Mouse (Mus musculus) lung, postnatal 14 days (tissue): ENCODE measurements around the gene Rnf145.
A peak's percentile ranks its signal among the peaks of the same experiment; 100 is the strongest.
"Not testable (repeated sequence)": the region's sequence is repeated elsewhere in the genome, so short reads cannot be mapped to it uniquely, and the experiment has no call there.

ENCODE experiments used
- DNase-seq: peaks from one replicate; pipeline ENCODE4 v3.0.0; 2021

The Rnf145 gene

DNA sequence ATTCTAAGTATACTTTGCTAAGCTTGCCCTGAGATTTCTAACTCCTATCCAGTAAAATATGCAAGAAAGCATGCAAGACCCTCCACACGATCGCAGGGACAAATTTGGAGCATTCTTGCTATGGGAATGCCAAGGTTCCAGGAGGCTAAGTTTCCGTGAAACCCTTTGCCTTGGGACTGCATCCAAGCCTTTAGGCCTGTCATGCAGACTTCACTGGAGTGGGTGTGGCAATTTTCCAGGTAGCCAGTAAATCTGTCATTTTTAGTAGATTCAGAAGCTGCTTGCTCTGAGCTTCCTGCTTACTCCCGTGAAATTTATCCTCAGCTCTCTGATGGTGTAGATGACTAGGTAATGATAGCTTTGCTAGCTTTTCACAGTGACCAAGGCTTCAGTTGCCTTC lies 51.6 kb downstream of the Rnf145 start:
- not testable (repeated sequence) for DNase-seq

DNA sequence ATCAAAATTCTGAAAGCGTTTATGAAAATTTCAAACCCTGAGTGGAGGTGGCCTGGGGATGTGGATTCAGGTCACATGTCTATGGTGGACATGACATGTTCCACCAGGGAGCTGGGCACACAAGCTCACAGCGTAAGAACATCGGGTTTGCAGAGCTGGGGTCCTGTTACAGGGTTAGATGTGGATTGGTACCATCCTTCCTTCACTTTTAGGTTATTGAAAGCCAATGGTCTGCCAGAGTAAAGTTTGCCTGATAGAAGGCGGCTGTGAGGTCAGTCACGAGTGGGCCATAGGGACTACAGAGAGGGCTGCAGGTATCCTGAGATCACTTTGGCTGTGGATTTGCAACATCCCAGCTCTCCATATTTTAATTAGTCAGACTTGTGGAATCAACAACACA lies 54.0 kb downstream of the Rnf145 start:
- no peak for DNase-seq

DNA sequence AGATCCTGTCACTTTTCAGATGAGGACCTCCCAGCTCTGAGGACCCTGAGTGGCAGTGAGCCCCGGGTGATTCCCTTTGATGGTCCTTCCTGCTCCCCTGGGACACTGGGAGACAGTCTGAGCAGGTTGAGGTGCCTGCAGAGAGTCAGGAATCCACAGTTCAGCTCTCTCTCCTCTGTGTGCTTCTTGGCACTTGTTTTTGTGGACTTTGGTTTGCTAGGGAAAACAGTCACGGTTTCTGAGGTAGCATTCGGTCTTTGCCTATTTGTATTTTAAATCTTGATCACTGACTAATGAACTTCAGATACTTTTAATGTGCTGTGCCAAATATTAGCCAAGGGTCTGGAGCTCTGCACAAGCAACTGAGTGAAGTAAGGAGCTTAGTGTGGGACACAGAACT lies 54.6 kb downstream of the Rnf145 start:
- no peak for DNase-seq

DNA sequence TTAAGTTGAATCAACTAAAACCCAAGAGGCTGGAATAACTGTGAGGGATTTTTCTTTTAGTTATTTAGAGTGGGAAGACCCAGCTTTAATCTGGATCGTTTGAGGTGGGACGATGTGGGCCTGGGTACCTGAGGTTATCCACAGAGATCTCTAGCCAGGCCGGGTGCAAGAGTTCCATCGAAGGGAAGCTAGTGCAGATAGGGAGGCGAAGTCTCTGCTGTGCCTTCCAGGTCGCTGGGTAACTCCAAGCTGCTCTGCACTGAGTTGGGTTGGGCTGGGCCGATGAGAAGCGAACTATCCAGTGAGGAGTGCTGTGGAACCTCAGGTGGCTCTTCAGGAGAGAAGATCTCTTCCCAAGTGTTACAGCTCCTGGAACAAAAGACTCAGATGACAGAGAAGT lies 55.6 kb downstream of the Rnf145 start:
- no peak for DNase-seq

DNA sequence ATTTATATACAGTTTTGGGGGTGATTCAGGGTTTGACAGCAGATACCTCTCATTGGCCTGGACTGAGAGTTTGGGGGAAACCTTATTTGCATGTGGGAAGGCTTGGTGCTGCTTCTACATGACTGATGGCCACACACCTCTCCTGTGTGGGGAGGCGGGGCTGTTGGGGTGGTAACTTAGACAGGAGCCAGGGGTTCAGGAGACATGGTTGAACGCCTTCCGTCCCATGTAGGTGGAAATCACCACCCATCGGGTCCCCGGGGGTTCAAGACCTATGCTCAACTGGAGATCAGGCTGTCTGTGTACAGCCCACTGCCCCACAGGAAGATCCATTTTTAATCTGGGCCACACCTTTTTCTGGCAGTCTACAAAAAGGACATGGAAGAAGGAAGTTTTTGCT lies 56.1 kb downstream of the Rnf145 start:
- DNase-seq: no peak

DNA sequence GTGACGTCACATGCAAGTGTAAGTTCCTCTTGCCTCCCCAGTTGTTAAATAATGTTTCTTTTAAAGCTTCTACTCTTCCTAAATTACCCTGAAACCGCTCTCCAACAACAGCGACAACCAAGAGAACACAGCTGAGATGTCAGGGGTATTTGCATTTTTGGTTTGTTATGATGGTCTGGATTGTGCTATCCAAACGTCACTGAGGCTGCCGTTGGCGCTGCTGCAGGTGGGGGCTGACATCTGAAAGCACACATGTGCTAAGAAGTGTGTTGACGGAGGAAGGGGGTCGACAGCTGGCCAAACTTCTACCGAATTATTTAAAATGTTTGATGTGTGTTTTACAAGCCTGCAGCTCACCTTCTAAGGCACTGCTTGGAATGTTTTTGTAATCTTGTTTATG lies 59.1 kb downstream of the Rnf145 start:
- no peak for DNase-seq

DNA sequence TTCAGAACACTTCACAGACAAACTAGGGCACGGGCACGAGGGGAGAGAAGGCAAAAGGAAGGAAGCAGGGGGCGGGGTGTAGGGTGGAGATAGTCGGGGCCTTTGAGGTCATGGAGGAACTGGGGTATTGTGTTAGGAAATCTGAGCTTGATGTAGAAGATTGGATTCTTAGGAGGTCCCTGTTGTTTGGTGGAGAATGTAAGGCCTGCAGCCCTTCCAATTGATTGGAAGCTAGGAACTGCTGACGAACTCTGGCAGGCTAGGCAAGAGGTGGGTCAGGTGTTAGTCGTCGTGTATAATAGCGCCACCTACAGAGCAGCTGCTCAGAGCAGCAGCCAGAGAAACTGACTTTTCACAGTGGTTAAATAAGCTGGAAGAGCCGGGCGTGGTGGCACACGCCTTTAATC lies 62.5 kb downstream of the Rnf145 start:
- peak; percentile 68 for DNase-seq

DNA sequence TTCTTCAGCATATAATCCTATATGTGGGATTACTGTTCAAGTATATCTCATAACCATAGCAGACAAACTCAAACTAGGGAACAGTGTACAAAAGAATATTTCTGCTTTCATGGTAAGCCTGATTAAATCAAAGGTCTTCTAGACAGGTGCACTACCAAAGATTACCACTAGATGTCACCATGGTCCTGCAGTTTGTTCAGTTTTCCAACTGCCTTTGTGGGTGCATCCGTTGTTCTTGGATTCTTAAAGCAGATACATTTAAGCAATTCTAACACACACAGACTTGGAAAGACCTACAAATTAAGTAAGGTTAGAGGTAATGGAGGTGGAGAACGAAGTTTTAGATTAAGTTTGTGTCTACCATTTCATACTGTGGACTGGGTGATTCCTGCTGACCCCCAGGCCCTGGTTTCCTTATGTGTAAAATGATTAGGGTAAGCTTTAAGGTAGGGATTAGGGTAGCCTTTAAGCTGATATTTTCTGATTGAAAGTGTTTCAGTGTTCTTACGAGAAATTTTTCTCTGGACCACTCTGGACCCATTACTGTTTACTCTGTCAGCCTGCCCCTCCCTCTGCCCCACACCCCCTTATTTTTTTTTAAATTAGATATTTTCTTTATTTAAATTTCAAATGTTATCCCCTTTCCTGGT lies 67.4 kb downstream of the Rnf145 start:
- peak; percentile 81 for DNase-seq

DNA sequence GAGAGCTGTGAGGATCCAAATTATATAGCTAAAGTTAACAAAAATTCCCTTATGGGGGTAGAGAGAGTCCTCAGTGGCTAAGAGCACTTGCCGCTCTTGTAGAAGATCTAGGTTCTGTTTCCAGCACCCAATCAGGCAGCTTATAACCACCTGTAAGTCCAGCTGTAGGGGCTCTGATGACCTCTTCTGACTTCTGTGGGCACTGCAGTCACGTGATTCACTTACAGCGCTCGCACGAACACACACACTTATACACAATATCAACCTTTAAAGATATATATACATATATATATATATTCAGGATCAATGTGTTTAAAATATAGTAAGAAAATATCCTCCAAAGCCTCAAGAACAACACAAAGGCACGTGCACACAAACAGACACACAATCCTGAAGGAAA lies 74.3 kb downstream of the Rnf145 start:
- no peak for DNase-seq

DNA sequence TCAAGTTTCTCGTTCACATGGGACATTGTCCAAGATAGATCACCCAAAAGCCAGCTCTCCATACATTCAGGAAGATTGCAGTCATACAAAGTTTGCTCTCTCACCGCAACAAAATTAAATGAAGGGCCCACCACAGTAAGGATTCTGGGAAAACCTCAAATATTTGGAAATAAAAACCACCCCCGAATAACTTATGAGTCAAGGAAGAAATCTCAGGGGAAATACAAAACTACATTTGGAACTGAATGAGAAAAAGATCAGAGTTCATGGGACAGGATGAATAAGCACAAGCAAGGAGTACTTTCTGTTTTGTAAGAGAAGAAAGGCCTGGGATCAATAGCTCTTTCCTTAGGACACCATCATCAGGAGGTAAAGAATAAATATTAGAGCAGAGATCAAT lies 76.0 kb downstream of the Rnf145 start:
- no peak for DNase-seq

DNA sequence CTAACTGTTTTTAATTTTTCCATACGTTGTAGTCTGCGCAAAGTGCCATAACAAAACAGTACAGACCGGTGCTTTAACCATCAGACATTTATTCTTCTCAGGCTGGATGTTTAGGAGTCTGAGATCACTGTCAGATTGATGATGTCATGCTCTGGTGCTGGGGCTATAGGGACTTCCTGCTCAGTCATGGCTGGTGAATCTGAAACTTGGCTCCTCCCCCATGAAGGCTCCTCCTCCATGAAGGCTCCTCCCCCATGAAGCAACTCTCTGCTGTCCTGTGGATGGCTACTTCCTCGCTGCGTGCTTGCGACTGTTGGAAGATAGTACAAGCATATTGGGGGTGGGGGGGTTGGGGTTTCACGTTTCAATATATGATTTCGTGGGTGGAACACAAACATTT lies 88.1 kb downstream of the Rnf145 start:
- no peak for DNase-seq

DNA sequence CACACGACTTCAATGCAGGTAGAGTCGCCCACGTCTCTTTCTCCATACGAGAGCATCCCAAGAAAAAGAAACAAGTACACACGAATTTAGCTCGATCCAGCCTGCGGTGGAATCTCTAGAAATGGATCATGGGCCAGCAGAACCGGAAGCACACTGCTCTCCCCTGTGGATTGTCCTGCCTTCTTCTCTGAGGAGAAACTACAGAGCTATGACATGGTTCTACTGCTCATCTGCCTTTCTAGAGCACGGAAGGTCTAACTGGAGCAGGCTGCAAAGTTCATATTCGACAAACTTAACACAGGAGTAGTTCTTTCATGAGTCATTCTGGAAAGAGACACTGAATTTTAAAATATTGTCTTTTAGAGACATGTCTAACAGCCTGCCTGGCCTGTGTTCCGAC lies 89.9 kb downstream of the Rnf145 start:
- no peak for DNase-seq

DNA sequence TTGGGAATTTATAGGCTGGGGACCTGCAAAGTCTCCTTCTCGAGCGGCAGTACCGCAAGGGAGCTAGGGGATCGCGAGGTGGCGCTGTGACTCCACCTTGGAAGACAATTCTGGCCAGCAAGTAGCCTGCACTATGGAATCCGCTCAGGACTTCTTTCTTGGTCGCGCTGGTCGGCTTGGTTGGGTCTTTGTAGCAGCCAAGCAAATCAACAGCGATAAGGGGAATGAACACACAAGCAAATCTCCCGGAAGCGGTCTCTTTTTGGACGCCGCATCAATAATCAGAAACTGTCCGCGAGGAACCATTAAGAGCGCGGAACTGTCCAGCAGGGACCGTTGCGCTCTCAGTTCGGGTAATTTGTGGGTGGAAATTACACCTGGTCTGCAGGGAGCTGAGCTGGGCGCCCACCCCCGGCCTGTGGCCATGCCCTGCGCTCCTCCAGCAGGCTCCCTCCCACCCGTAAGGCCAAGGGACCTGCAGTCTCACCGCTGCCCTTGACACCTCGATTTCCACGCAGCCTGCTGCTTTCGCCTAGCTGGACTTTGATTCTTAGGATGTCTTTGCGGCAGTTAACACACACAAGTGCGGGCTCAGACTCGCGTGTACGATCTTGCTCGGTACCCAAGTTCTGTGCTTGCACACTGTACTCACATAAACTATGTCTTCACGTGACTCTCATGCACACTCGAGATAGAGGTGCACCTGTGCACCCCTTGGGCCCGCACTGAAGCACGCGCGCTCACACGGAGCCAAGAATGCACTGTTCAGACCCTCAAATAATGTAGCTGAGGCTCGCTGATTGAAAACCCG lies 92.4 kb downstream of the Rnf145 start:
- DNase-seq: peak; percentile 93

DNA sequence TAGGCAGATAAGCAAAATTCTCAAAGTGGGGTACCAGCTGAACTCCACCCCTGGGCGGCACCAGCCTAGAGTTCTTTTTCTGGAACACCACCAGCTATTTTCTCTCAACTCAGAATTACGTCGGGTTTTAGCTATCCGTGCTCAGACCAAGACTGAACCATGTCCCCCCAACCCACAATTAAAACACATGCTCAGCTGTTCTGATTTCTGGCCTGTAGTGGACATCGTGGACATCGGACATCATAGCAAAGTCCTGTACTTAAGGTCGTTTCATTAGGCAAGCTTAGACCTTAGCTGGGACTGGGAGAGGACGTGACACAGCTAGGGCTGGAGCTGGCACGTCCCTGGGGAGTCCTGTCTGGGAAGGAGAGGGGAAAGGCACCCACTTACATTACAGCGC lies 93.4 kb downstream of the Rnf145 start:
- DNase-seq: no peak

DNA sequence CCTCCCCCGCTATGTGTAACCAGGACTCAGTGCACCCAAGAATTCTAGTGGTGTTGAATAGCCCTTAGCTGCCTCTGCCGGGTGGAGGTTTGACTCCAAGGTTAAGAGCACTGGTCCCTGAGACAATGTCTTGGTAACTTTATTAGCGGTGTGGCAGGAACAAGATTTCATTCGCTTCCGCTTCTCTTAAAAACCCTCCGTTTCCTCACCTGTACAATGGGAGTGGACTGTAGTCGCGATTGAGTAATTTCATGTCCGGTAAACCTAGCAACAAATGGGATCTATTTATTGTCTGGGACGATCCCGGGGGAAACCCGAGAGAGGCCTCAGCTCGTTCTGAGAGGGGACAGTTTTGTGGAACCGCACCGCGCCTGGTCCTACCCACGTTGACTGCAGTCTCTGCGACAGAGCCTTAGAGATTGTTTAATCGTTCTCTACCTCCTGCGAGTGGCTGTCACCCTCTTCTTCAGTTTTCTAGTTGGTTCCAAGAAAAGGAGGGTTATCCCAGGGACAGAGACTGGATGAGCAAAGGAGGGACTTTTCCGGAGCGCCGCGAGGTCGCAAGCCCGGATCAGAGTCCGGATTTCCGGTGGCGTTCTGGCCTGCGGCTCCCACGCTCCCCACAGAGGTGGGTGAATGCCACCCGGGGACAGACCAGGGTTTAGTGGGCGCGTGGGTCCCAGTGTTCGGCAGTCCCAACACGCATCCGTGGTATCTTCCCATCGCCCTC lies 94.1 kb downstream of the Rnf145 start:
- DNase-seq: no peak

DNA sequence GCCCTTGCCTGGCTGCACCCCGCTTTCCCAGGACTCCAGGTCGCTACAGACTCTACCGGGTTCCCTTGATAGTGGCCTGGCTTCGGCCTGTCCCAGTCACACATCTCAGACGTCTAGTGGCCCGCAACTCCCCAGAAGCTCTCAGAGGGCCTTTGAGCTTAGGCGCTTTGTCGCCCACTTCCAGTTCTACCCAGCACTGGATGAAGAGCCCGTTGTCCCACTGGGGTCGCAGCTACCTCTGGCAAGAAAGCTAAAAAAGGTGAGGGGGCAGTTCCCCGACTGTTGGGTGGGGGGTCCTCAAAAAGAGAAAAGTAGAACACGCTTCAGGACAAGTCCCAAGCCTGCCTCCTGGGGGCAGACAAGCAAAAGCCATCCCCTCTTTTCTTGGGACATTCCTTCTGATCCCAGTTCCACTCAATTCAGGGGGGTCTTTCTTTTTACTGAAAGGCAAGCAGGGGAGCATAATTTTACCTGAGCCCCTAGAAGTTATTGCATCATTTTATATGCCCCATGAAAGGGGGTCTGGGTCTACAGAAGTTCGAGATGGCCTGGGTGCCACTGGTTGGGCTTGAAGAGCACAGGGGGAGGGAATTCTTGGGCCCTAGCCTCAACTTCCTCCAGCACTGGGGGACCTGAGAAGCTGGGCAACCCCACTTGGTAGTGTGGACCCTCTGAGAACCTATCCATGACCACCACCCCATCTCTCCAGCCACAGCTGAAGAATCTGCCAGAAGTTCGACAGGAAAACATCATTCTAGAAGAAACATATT lies 94.8 kb downstream of the Rnf145 start:
- no peak for DNase-seq
